Mouse (Mus musculus): Measurements from ENCODE around the gene Fpgs. TPM values are rescaled to one million over a fixed set of nuclear protein-coding genes. Genes with fewer than 3 reads are reported as not detected.

The Fpgs gene
- polyA plus RNA-seq, 1 experiment from 2014 or later, result 19.9 TPM

- no peak for ATAC-seq (replicated peaks)
Measured at GRCm38 (mm10) chr2:32676821-32677220, 27.1 kb downstream of the Fpgs start.

DNA sequence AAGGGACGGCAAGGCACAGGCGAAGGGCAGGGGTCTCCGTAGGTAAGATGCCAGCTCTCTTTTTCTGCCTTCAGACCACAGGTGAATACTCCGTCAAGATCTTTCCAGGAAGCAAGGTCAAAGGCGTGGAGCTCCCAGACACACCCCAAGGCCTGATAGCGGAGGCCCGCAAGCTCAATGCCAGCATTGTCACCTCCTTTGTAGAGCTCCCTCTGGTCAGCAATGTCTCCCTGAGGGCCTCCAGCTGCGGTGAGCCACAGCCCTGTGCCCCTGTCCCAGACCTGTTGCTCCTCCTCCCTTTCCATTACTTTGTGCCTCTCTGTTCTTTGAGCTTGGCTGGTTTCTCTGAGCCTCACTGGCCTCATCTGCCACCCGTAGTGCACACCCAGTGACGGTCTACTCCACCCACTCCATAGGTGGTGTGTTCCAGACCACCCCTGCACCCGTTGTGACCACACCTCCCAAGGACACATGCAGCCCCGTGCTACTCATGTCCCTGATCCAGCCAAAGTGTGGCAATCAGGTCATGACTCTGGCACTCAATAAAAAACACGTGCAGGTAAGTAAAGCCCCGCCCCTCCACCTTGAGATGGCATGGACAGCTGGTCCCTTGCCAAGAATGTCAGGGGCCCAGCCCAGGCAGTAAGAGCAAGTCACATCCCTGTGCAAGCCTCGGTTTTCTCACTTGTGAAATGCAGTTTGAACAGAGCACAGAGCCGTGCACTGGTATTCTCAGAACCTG, 30.6 kb downstream of the Fpgs start:
- ATAC-seq (replicated peaks), result no peak
- no peak overlapping the region for H3K9ac ChIP-seq (replicated peaks)
- no peaks in the 10 kb centered on the region for H3K27me3 ChIP-seq
- no peaks in the 10 kb centered on the region for H3K36me3 ChIP-seq
- H3K4me1 ChIP-seq, result no peaks in the 10 kb centered on the region
- H3K9me3 ChIP-seq, result no peaks in the 10 kb centered on the region
- 82% methylated on average over 16 of the region's 16 CpGs for WGBS
- H3K27ac ChIP-seq (replicated peaks), result no peak overlapping the region
- H3K4me2 ChIP-seq (replicated peaks), result no peak overlapping the region
- no peak overlapping the region for H3K4me3 ChIP-seq

More at GRCm38 (mm10) chr2:32676821-32677220, 27.1 kb downstream of the Fpgs start:
- no peak overlapping the region for H3K4me2 ChIP-seq (replicated peaks)
- no peaks in the 10 kb centered on the region for H3K4me1 ChIP-seq
- no peak overlapping the region for H3K27ac ChIP-seq (replicated peaks)
- no peak overlapping the region for H3K4me3 ChIP-seq
- 86% methylated on average over 3 of the region's 3 CpGs for WGBS
- no peaks in the 10 kb centered on the region for H3K36me3 ChIP-seq
- no peaks in the 10 kb centered on the region for H3K9me3 ChIP-seq
- H3K27me3 ChIP-seq, result no peaks in the 10 kb centered on the region
- H3K9ac ChIP-seq (replicated peaks), result no peak overlapping the region

DNA sequence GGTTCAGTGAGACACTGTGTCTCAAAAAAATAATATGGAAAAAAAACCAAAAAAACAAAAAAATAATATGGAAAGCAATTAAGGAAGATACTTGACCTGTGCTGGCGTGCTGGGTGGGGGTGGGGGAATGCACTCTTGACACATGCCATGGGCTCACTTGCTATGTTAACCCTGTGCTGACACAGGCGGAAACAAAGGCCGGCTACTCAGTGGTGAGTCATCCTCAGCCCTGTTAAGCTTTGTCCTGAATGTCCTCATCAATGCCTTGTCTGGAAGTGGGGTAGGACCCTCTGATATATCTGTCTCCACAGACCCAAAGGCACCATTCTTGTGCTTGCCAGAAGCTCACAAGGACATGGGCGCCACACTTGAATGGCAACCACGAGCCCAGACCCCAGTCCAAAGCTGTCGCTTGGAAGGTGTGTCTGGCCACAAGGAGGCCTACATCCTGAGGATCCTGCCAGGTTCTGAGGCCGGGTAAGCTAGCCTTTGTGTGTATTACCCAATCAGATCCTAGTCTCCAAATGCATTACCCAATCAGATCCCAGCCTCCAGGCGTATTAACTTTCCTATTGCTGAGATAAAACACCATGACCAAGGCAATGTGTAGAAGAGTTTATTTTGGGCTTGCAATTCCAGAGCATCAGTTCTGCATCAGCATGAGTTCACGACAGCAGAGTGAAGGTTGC, 31.9 kb downstream of the Fpgs start:
- H3K4me1 ChIP-seq, result no peaks in the 10 kb centered on the region
- no peak for ATAC-seq (replicated peaks)
- WGBS, result 71% methylated on average over 9 of the region's 9 CpGs
- no peak overlapping the region for H3K9ac ChIP-seq (replicated peaks)
- no peaks in the 10 kb centered on the region for H3K27me3 ChIP-seq
- no peak overlapping the region for H3K4me3 ChIP-seq
- H3K4me2 ChIP-seq (replicated peaks), result no peak overlapping the region
- H3K36me3 ChIP-seq, result no peaks in the 10 kb centered on the region
- H3K9me3 ChIP-seq, result no peaks in the 10 kb centered on the region
- no peak overlapping the region for H3K27ac ChIP-seq (replicated peaks)

- Histone ChIP-seq H3K27ac (replicated peaks) (no peak overlapping the region), H3K9ac (replicated peaks) (no peak overlapping the region), H3K4me2 (replicated peaks) (no peak overlapping the region), H3K27me3 (no peaks in the 10 kb centered on the region), H3K9me3 (no peaks in the 10 kb centered on the region), H3K4me3 (no peak overlapping the region), H3K36me3 (no peaks in the 10 kb centered on the region), H3K4me1 (no peaks in the 10 kb centered on the region)
- ATAC-seq (replicated peaks), result no peak
- 89% methylated on average over 9 of the region's 9 CpGs for WGBS
Measured at GRCm38 (mm10) chr2:32671147-32671546, 32.8 kb downstream of the Fpgs start.

GRCm38 (mm10) chr2:32669876-32670275, 34.1 kb downstream of the Fpgs start:
- Histone ChIP-seq H3K4me1 (no peaks in the 10 kb centered on the region), H3K36me3 (no peaks in the 10 kb centered on the region), H3K27me3 (no peaks in the 10 kb centered on the region), H3K4me2 (replicated peaks) (no peak overlapping the region), H3K27ac (replicated peaks) (no peak overlapping the region), H3K9ac (replicated peaks) (no peak overlapping the region), H3K4me3 (no peak overlapping the region), H3K9me3 (no peaks in the 10 kb centered on the region)
- no peak for ATAC-seq (replicated peaks)
- 83% methylated on average over 3 of the region's 3 CpGs for WGBS

DNA sequence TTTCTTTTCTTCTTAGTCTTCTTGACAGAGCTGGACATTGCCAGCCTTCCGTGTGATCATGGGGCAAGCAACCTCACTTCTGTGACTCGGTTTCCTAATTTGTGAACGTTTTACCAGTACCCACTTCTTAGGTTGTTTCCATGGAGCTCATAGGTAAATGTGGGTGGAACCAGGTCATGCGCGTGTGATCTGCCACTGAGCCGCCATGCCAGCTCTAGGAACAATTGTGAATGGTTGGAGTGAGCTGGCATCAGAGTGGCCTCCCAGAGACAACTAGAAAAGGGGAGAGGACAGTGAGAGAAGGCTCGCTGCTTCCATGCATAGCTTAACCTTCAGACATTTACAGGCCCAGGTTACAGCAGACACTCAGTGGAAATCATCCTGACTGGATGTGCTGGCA, 35.8 kb downstream of the Fpgs start:
- 64% methylated on average over 7 of the region's 7 CpGs for WGBS

GRCm38 (mm10) chr2:32667775-32668174, 36.2 kb downstream of the Fpgs start:
- Histone ChIP-seq H3K27ac (replicated peaks) (no peak overlapping the region), H3K4me2 (replicated peaks) (no peak overlapping the region), H3K4me1 (no peaks in the 10 kb centered on the region), H3K9me3 (no peaks in the 10 kb centered on the region), H3K27me3 (no peaks in the 10 kb centered on the region), H3K9ac (replicated peaks) (no peak overlapping the region), H3K36me3 (no peaks in the 10 kb centered on the region), H3K4me3 (no peak overlapping the region)
- WGBS, result 20% methylated on average over 11 of the region's 11 CpGs
- no peak for ATAC-seq (replicated peaks)

More for the DNA sequence above, 35.8 kb downstream of the Fpgs start:
- Histone ChIP-seq H3K9ac (replicated peaks) (no peak overlapping the region), H3K27ac (replicated peaks) (no peak overlapping the region), H3K4me1 (no peaks in the 10 kb centered on the region), H3K4me2 (replicated peaks) (no peak overlapping the region), H3K27me3 (no peaks in the 10 kb centered on the region), H3K9me3 (no peaks in the 10 kb centered on the region), H3K4me3 (no peak overlapping the region), H3K36me3 (no peaks in the 10 kb centered on the region)
- ATAC-seq (replicated peaks), result no peak

GRCm38 (mm10) chr2:32665853-32666252, 38.1 kb downstream of the Fpgs start:
- no peaks in the 10 kb centered on the region for H3K27me3 ChIP-seq
- no peak overlapping the region for H3K9ac ChIP-seq (replicated peaks)
- H3K4me1 ChIP-seq, result no peaks in the 10 kb centered on the region
- WGBS, result 92% methylated on average over 6 of the region's 6 CpGs
- H3K4me3 ChIP-seq, result no peak overlapping the region
- no peak overlapping the region for H3K4me2 ChIP-seq (replicated peaks)
- H3K27ac ChIP-seq (replicated peaks), result no peak overlapping the region
- no peaks in the 10 kb centered on the region for H3K9me3 ChIP-seq
- no peak for ATAC-seq (replicated peaks)
- H3K36me3 ChIP-seq, result no peaks in the 10 kb centered on the region

- 80% methylated on average over 8 of the region's 8 CpGs for WGBS
Measured at GRCm38 (mm10) chr2:32665345-32665744, 38.6 kb downstream of the Fpgs start.

DNA sequence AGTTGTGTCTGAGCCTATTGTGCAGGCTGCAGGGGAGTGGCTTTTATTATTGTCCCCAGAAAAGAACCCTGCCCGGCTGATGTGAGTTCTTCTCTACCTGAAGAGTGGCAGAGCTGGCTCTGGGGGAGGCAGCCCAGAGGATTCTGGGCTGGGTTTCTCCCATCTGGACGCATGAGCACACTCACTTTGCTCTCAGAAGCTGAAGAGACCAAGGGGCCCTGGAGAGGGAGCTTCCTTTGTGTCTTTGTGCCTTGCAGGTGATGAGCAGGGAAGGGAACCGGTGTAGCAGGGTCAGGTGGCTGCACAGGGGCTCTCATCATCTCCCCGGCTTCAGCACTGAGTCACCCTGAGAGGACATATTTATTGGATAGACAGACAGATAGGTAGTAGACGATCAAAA, 41.7 kb downstream of the Fpgs start:
- 51% methylated on average over 5 of the region's 5 CpGs for WGBS
- H3K36me3 ChIP-seq, result no peaks in the 10 kb centered on the region
- H3K27me3 ChIP-seq, result no peaks in the 10 kb centered on the region
- no peak overlapping the region for H3K9ac ChIP-seq (replicated peaks)
- no peak for ATAC-seq (replicated peaks)
- no peak overlapping the region for H3K4me3 ChIP-seq
- no peak overlapping the region for H3K27ac ChIP-seq (replicated peaks)
- H3K4me1 ChIP-seq, result no peaks in the 10 kb centered on the region
- H3K9me3 ChIP-seq, result no peaks in the 10 kb centered on the region
- no peak overlapping the region for H3K4me2 ChIP-seq (replicated peaks)

More at GRCm38 (mm10) chr2:32665345-32665744, 38.6 kb downstream of the Fpgs start:
- Histone ChIP-seq H3K4me2 (replicated peaks) (no peak overlapping the region), H3K4me3 (no peak overlapping the region), H3K27ac (replicated peaks) (no peak overlapping the region), H3K9me3 (no peaks in the 10 kb centered on the region), H3K36me3 (no peaks in the 10 kb centered on the region), H3K4me1 (no peaks in the 10 kb centered on the region), H3K27me3 (no peaks in the 10 kb centered on the region), H3K9ac (replicated peaks) (no peak overlapping the region)
- ATAC-seq (replicated peaks), result no peak

- Histone ChIP-seq H3K4me2 (replicated peaks) (no peak overlapping the region), H3K4me1 (no peaks in the 10 kb centered on the region), H3K4me3 (no peak overlapping the region), H3K27ac (replicated peaks) (no peak overlapping the region), H3K36me3 (no peaks in the 10 kb centered on the region), H3K9ac (replicated peaks) (no peak overlapping the region), H3K27me3 (no peaks in the 10 kb centered on the region), H3K9me3 (no peaks in the 10 kb centered on the region)
- ATAC-seq (replicated peaks), result no peak
- 76% methylated on average over 7 of the region's 7 CpGs for WGBS
Measured at GRCm38 (mm10) chr2:32661509-32662107, 42.3 kb downstream of the Fpgs start.

DNA sequence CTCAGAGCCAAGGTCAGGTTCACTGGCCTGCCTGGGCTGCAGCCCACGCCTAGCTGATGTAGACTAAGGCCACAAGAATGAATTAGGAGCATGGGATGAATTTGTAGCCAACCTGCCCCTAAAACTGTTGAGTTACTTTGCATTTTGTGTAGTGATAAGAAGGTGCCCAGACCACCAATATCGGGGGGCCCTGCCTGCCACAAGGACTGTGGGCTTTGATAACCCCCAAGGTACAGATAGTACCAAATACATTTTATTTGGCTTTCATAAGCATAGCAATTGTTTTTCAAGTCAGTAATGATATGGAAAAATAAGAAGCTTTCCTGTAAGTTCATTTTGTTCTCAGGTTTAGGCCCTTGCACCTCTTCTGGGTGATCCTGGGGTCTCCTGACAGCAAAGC, 45.1 kb downstream of the Fpgs start:
- no peak for ATAC-seq (replicated peaks)
- no peak overlapping the region for H3K9ac ChIP-seq (replicated peaks)
- H3K27ac ChIP-seq (replicated peaks), result no peak overlapping the region
- no peaks in the 10 kb centered on the region for H3K4me1 ChIP-seq
- H3K36me3 ChIP-seq, result no peaks in the 10 kb centered on the region
- no peaks in the 10 kb centered on the region for H3K27me3 ChIP-seq
- 86% methylated on average over 2 of the region's 2 CpGs for WGBS
- H3K4me3 ChIP-seq, result no peak overlapping the region
- H3K4me2 ChIP-seq (replicated peaks), result no peak overlapping the region
- H3K9me3 ChIP-seq, result no peaks in the 10 kb centered on the region
